Mouse (Mus musculus) lung, postnatal 0 days (tissue): ENCODE measurements at regions not wholly inside any gene's neighbourhood (a gene's known extent, or its start where the extent isn't known, plus 50 kb on each side); places are given as distances from the start of the nearest gene placed in this dataset.

Experiments used
- ATAC-seq: fragments of 200-750 bp; cut with Nextera tagmentation; 2 replicates; pipeline ENCODE4 v1.8.0; 2017; ENCODE audit warnings: moderate library complexity
- DNase-seq: peaks from one replicate; pipeline ENCODE4 v3.0.0-alpha.2; 2016; ENCODE audit warnings: low spot score
- H3K27ac ChIP-seq: fragments of 300-500 bp; sonication (generic); 2 replicates; pipeline ENCODE4 v1.5.1; 2014; ENCODE audit warnings: antibody characterized with exemption, mild to moderate bottlenecking, low read length, mixed read lengths
- H3K27me3 ChIP-seq: fragments of 300-500 bp; sonication (generic); replicated peaks from 2 replicates; pipeline ENCODE4 v1.6.1; 2014; ENCODE audit warnings: low read length, mixed read lengths; ENCODE audit not compliant: insufficient read depth
- H3K36me3 ChIP-seq: fragments of 300-500 bp; sonication (generic); 2 replicates; pipeline ENCODE4 v1.6.1; 2014; ENCODE audit warnings: low read length, mixed read lengths; ENCODE audit not compliant: insufficient read depth
- H3K4me1 ChIP-seq: fragments of 300-500 bp; sonication (generic); 2 replicates; pipeline ENCODE4 v1.6.1; 2014; ENCODE audit warnings: antibody characterized with exemption, low read depth, low read length, mixed read lengths; ENCODE audit not compliant: insufficient read depth
- H3K4me2 ChIP-seq: fragments of 300-500 bp; sonication (generic); replicated peaks from 2 replicates; pipeline ENCODE4 v1.6.1; 2014; ENCODE audit warnings: low read depth, mild to moderate bottlenecking, low read length, moderate library complexity, mixed read lengths
- H3K4me3 ChIP-seq: fragments of 300-500 bp; sonication (generic); 2 replicates; pipeline ENCODE4 v1.5.1; 2014; ENCODE audit warnings: low read depth, low read length
- H3K9ac ChIP-seq: fragments of 300-500 bp; sonication (generic); replicated peaks from 2 replicates; pipeline ENCODE4 v1.6.1; 2014; ENCODE audit warnings: low read depth, mild to moderate bottlenecking
- H3K9me3 ChIP-seq: fragments of 300-500 bp; sonication (generic); 2 replicates; pipeline ENCODE4 v1.6.1; 2016; ENCODE audit warnings: low read length, mixed read lengths
- CTCF ChIP-seq: IDR thresholded peaks from 2 replicates; pipeline ENCODE4 v1.5.1; 2016; ENCODE audit warnings: antibody characterized with exemption, mild to moderate bottlenecking
- EP300 ChIP-seq: IDR thresholded peaks from 2 replicates; pipeline ENCODE4 v1.6.1; 2016; ENCODE audit warnings: antibody characterized with exemption, mild to moderate bottlenecking, control low read depth
- WGBS: fragments of 180-500 bp; shearing (Covaris S2); extraction: QIAGEN DNeasy Blood & Tissue Kit; methylation state at CpG from one replicate; pipeline ENCODE4 v1.1.7; 2014; 5-methylcytosine and 5-hydroxymethylcytosine counted together

DNA sequence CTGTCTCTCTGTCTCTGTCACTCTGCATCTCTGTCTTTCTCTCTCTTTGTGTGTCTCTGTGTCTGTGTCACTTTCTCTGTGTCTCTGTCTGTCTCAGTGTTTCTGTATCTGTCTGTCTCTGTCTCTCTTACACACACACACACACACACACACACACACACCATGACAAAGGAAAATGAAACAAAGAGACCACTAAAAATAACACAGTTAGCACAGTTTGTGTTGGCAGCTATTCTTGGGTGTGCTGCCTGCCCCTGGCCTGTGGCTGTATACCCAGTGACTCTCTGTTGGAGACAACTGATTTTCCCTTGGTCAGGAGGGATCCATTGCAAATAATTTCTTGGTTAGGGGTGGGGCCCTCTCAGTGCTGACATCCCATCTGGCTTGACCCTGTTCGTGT is 200.8 kb downstream of the Barhl2 start:
- H3K27ac ChIP-seq: no peak overlapping the region
- no peaks in the 10 kb centered on the region for H3K9me3 ChIP-seq
- H3K36me3 ChIP-seq: no peaks in the 10 kb centered on the region
- ATAC-seq (no peak), DNase-seq (no peak)
- no peaks in the 10 kb centered on the region for H3K4me1 ChIP-seq
- H3K4me2 ChIP-seq: no peak overlapping the region
- WGBS: 56% methylated on average over 1 of the region's 1 CpGs
- TF ChIP-seq CTCF (no peak), EP300 (no peak)
- no peaks in the 10 kb centered on the region for H3K27me3 ChIP-seq
- no peak overlapping the region for H3K4me3 ChIP-seq
- H3K9ac ChIP-seq: no peak overlapping the region

DNA sequence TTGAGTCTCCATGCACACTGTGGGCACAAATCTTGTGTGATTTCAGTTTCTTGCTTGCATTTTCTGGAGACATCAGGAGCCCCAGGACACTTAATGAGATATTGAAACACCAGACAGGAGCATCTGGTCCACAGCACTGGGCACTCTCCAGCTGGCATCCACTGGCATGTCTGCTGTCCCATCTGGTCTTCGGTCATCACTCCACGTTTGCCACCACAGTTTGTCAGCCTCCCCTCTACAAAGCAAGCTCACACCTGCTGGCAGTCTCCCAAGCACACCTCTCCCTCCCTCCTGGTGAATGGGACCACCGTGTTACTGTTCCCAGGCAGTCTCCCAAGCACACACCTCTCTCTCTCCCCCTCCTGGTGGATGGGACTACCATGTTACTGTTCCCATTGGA is 228.8 kb downstream of the Barhl2 start:
- DNase-seq: no peak
- Histone ChIP-seq H3K9me3 (no peaks in the 10 kb centered on the region), H3K4me3 (no peak overlapping the region), H3K9ac (no peak overlapping the region), H3K27ac (no peak overlapping the region), H3K4me2 (no peak overlapping the region), H3K36me3 (no peaks in the 10 kb centered on the region), H3K27me3 (no peaks in the 10 kb centered on the region), H3K4me1 (no peaks in the 10 kb centered on the region)
- 53% methylated on average over 3 of the region's 3 CpGs for WGBS
- no peak for ATAC-seq
- TF ChIP-seq EP300: no peak
- TF ChIP-seq CTCF: no peak

DNA sequence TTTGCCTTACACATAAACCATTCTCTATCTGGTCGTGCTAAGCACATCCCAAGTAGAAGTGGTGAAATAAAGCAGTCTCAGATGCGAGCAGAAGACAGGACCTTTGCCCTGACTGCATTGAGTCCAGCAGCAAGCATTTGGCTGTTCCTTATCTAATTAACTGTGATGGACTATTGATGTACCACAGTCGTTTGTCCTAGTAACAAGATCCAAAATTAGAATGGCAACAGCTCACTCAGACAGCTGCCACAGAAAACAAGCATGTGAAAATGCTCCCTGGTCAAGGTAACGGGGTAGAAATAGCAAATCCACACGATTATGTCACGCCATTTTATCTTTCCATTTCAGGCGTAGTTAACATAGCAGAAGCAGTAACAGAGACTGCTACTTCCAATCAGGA is 233.8 kb downstream of the Barhl2 start:
- peak; percentile 42 for DNase-seq
- Histone ChIP-seq H3K27ac (no peak overlapping the region), H3K4me2 (no peak overlapping the region), H3K9ac (no peak overlapping the region), H3K4me3 (no peak overlapping the region), H3K4me1 (no peaks in the 10 kb centered on the region), H3K9me3 (no peaks in the 10 kb centered on the region), H3K27me3 (no peaks in the 10 kb centered on the region), H3K36me3 (no peaks in the 10 kb centered on the region)
- WGBS: 56% methylated on average over 7 of the region's 7 CpGs
- ATAC-seq: peak; percentile 25; the same call in 1 of the 2 replicates
- TF ChIP-seq CTCF: no peak
- TF ChIP-seq EP300: no peak

DNA sequence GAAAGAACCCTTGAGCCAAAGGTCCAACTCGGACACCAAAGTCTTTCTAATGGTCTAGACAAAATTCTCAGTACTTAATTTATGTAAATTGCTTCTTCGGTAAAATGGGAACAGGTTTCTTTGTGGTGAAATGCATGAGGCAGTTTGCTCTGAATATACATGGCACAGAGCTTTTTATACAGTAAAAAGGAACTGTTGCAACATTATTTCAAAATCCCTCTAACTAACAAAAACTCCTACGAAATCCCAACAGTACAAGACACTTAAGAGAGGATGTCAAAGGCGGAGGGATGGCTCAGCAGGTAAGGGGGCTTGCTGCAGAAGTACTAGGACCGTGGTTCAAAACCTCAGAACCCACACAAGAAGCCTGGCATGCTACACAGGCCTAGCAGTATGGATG is 248.4 kb downstream of the Barhl2 start:
- Histone ChIP-seq H3K36me3 (no peaks in the 10 kb centered on the region), H3K9me3 (no peaks in the 10 kb centered on the region), H3K9ac (no peak overlapping the region), H3K4me2 (no peak overlapping the region), H3K27ac (no peak overlapping the region), H3K4me3 (no peak overlapping the region), H3K4me1 (no peaks in the 10 kb centered on the region), H3K27me3 (no peaks in the 10 kb centered on the region)
- TF ChIP-seq EP300 (no peak), CTCF (no peak)
- no peak for DNase-seq
- 78% methylated on average over 5 of the region's 5 CpGs for WGBS
- ATAC-seq: no peak

DNA sequence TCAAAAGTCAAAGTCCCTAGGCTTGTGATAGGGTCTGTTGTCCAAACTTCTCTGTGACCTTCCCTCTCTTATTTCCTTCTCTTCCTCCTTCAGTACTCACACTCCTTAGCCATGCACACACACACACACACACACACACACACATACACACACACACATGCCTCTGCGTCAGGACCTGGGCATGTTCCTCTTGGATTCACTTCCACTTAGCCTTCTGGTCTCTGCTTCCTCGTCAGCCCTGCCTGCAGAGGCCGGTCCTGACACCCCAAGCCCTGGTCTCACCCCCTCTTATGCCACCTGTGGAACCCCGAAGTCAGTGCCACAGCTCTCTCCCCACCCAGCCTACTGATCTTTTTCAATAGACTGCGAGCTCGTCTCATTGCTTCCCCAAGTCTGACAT is 250.3 kb downstream of the Barhl2 start:
- Histone ChIP-seq H3K4me3 (no peak overlapping the region), H3K4me1 (no peaks in the 10 kb centered on the region)

DNA sequence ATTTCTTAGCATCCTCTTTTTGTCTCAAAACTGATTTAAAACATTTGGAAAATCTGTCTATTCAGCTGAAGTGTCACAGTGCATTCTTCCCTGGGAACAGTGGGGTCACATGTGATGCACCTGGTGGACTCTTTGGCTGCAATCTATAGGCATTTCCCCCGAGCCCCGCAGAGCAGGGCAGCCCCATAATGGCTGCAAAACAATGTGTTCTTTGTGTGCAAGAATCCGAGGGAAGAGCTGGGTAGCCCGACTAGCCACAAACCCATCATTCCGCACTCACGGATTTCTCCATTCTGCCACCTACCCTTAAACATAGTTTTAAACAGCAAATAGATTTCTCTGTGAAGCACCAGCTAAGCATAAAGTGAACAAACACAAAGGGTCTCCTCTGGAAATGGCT is 252.2 kb downstream of the Barhl2 start:
- Histone ChIP-seq H3K4me3 (no peak overlapping the region), H3K9ac (no peak overlapping the region), H3K4me2 (no peak overlapping the region), H3K9me3 (no peaks in the 10 kb centered on the region), H3K27ac (no peak overlapping the region), H3K4me1 (no peaks in the 10 kb centered on the region), H3K27me3 (no peaks in the 10 kb centered on the region), H3K36me3 (no peaks in the 10 kb centered on the region)
- ATAC-seq: no peak
- no peak for DNase-seq
- TF ChIP-seq CTCF (no peak), EP300 (no peak)
- WGBS: 42% methylated on average over 6 of the region's 6 CpGs

More for the DNA sequence above, 250.3 kb downstream of the Barhl2 start:
- H3K36me3 ChIP-seq: no peaks in the 10 kb centered on the region
- no peak overlapping the region for H3K27ac ChIP-seq
- 67% methylated on average over 6 of the region's 6 CpGs for WGBS
- H3K9ac ChIP-seq: no peak overlapping the region
- TF ChIP-seq EP300 (no peak), CTCF (no peak)
- H3K9me3 ChIP-seq: no peaks in the 10 kb centered on the region
- ATAC-seq (no peak), DNase-seq (no peak)
- no peaks in the 10 kb centered on the region for H3K27me3 ChIP-seq
- no peak overlapping the region for H3K4me2 ChIP-seq

DNA sequence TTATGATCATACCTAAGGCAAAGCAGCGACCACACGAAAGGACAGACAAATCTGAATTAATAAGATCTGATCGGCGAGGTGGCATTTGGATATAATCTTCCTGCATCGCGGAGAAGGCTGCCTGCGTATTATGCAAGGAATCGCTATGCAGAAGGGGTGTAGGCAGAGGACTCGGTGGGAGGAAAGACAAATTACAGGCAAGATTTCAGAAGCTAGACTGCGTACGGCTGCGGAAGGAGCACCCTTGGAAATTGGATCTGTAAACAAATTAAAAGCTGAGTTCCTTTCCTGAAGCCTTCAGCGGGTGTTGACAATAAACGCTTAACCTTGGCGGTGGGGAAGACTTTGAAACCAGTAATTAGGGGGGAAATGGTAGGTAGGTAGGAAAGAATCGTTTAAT is 257.3 kb downstream of the Barhl2 start:
- no peaks in the 10 kb centered on the region for H3K36me3 ChIP-seq
- H3K27me3 ChIP-seq: no peaks in the 10 kb centered on the region
- H3K4me2 ChIP-seq: no peak overlapping the region
- no peaks in the 10 kb centered on the region for H3K9me3 ChIP-seq
- no peaks in the 10 kb centered on the region for H3K4me1 ChIP-seq
- H3K4me3 ChIP-seq: no peak overlapping the region
- TF ChIP-seq EP300 (no peak), CTCF (no peak)
- H3K9ac ChIP-seq: no peak overlapping the region
- no peak overlapping the region for H3K27ac ChIP-seq
- 52% methylated on average over 16 of the region's 16 CpGs for WGBS
- ATAC-seq (no peak), DNase-seq (no peak)
